Mouse (Mus musculus) Patski (cell line): ENCODE results near the gene Lrmda. TPM values are rescaled to one million over a fixed set of nuclear protein-coding genes. Genes with fewer than 3 reads are reported as not detected.

ENCODE experiments used
- ATAC-seq: fragments of 100-300 bp; one replicate; pipeline ENCODE4 v1.8.0; 2021
- CTCF ChIA-PET: fragments of 350-600 bp; sonication (Branson Sonifier 250); formaldehyde crosslinking; loops from one replicate; lab custom pipeline; 2022; ENCODE audit warnings: inconsistent platforms; lab: Charles Lee
- POLR2A ChIA-PET: fragments of 350-600 bp; sonication (Branson Sonifier 250); formaldehyde crosslinking; loops from one replicate; lab custom pipeline; 2022; ENCODE audit warnings: antibody characterized with exemption, inconsistent platforms; lab: Charles Lee
- DNase-seq: peaks from one replicate; pipeline ENCODE4 v3.0.0-alpha.2; 2011; ENCODE audit warnings: low read depth, low spot score
- H3K27me3 ChIP-seq: fragments of 371-371 bp; one replicate; pipeline ENCODE4 v1.5.1; 2021
- CTCF ChIP-seq: fragments of 100-300 bp; IDR thresholded peaks from one replicate; pipeline ENCODE4 v1.5.1; 2021
- in situ Hi-C: fragments of 300-500 bp; cut with MboI; formaldehyde crosslinking; loops from 3 replicates; pipeline ENCODE4 v1.11.1; 2018; ENCODE audit warnings: low pct_unique_long_range_greater_than_20kb, mixed read lengths
- polyA plus RNA-seq: library from polyadenylated mRNA; unstranded; gene quantifications from one replicate; pipeline ENCODE4 v1.2.3, GENCODE M21; 2021

Lrmda gene
- polyA plus RNA-seq, 1 experiment from 2014 or later: 0.26 TPM

GRCm38 (mm10) chr14:21991856-21992255 lies 27.7 kb upstream of the Lrmda start:
- H3K27me3 ChIP-seq: no peaks in the 10 kb centered on the region
- in situ Hi-C loops: no loop called here
- ChIA-PET POLR2A (interaction anchor here (3.0 kb wide), 1 partner anchor 9 kb away, joined by 28 read pairs; no protein-coding TSS in a partner anchor), CTCF (interaction anchor here (1.2 to 2.3 kb wide), 2 partner anchors 9 to 814 kb away, joined by 4 to 8 read pairs; no protein-coding TSS in a partner anchor)
- no peak for TF ChIP-seq CTCF
- no peak for DNase-seq
- ATAC-seq: no peak

GRCm38 (mm10) chr14:21992321-21992885 lies 27.1 kb upstream of the Lrmda start:
- in situ Hi-C loops: no loop called here
- ChIA-PET POLR2A (interaction anchor here (0.9 to 3.0 kb wide), 2 partner anchors 9 to 24 kb away, joined by 3 to 28 read pairs; no protein-coding TSS in a partner anchor), CTCF (interaction anchor here (1.2 to 2.3 kb wide), 3 partner anchors 10 to 814 kb away, joined by 4 to 8 read pairs (median 4); no protein-coding TSS in a partner anchor)
- no peaks in the 10 kb centered on the region for H3K27me3 ChIP-seq
- ATAC-seq (no peak), DNase-seq (no peak)
- TF ChIP-seq CTCF: no peak

- CTCF ChIA-PET: interaction anchor here (1.3 to 2.3 kb wide), 3 partner anchors 11 to 29 kb away, joined by 3 to 8 read pairs (median 4); no protein-coding TSS in a partner anchor
- H3K27me3 ChIP-seq: no peaks in the 10 kb centered on the region
- no peak for DNase-seq
- POLR2A ChIA-PET: interaction anchor here (0.9 to 3.0 kb wide), 3 partner anchors 8 to 25 kb away, joined by 3 to 28 read pairs (median 3); no protein-coding TSS in a partner anchor
- no peak for TF ChIP-seq CTCF
- in situ Hi-C loops: no loop called here
- no peak for ATAC-seq
Observed at GRCm38 (mm10) chr14:21993251-21994060, 26.1 kb upstream of the Lrmda start.

DNA sequence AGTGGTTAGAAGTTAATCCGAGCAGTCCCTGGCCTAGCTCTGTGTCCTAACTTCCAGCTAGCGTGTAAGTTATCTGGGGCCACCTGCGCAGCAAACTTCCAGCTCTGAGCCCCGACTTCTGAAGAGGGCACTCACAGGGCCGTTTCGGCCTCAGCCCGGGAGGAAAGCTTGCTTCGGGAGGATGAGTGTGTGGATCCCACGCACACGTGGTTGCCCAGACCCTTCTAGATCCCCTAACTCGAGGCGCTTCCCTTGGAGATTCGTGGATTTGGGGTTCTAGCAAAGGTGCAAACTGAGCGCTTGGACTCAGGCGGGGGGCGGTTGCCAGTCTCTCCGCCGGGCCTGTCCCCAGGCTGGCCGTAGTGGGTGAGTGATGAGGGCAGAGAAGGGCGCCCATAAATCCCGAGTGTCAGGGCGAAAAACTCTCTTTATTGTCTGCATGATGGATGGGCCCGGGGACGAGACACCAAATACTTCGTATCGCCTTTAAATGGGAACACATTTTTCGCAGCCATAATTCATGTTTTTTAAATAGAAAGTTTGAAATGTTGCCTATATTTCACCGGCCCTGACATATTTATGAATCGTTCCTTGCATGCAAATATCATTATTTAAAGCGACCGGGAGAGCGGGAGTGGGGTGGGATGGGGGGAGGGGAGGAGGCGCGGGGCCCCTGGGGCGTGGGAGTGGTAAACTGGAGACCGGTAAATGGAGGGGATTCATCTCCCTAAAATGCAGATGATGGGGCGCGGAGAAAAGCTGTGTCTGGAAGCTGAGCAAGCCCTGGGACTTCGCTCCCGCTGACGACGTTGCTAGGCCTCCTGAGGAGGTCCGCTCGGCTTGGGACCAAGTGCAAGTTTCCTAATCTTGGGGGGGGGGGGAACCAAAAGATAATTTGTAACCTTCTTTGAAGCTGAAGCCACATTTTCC lies 25.2 kb upstream of the Lrmda start:
- DNase-seq (no peak), ATAC-seq (no peak)
- ChIA-PET POLR2A (interaction anchor here (0.7 to 3.0 kb wide), 3 partner anchors 9 to 12 kb away, joined by 3 to 28 read pairs (median 4); no protein-coding TSS in a partner anchor), CTCF (interaction anchor here (1.5 kb wide), 1 partner anchor 28 kb away, joined by 3 read pairs; no protein-coding TSS in a partner anchor)
- in situ Hi-C loops: no loop called here
- TF ChIP-seq CTCF: no peak
- H3K27me3 ChIP-seq: no peaks in the 10 kb centered on the region

DNA sequence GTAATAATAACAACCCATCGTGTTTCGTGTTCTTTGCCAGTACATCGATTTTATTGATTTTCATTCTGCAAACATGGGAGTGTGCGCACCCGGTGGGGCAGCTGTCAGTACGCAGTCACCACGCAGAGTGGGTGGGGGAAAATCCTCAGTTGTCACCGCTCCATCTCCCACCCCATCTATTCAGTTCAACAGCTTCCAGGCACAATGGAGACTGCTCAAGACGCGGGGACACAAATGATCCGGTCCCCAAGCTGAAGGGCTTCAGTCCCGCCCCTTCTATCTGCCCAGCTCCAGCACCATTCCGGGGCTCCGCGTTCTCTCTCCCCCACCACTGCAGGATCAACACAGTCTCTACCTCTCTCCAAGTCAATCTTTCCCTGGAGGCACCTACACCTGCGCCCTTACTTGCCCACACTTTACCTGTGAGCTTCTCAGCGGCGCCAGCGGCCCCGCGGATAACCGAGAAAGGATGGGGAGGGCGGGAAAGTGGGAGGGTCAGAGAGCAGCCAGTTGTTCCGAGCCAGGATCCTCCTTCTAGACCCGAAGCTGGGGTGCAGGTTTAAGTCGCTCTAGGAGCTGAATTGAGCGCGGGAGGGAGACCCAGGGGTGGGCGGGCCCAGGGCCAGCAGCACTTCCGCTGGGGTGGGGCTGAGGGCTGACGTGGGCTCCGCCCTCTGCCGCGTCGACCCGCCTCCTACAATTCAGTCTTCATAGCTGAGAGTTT lies 24.3 kb upstream of the Lrmda start:
- no peaks in the 10 kb centered on the region for H3K27me3 ChIP-seq
- no peak for TF ChIP-seq CTCF
- DNase-seq (no peak), ATAC-seq (peak; percentile 63)
- in situ Hi-C loops: loop anchor here (5.0 kb wide), 1 partner anchor 577 kb away; no protein-coding TSS in a partner anchor
- ChIA-PET CTCF (no interaction called here), POLR2A (interaction anchor here (0.7 to 0.9 kb wide), 2 partner anchors 8 to 13 kb away, joined by 4 read pairs; no protein-coding TSS in a partner anchor)

DNA sequence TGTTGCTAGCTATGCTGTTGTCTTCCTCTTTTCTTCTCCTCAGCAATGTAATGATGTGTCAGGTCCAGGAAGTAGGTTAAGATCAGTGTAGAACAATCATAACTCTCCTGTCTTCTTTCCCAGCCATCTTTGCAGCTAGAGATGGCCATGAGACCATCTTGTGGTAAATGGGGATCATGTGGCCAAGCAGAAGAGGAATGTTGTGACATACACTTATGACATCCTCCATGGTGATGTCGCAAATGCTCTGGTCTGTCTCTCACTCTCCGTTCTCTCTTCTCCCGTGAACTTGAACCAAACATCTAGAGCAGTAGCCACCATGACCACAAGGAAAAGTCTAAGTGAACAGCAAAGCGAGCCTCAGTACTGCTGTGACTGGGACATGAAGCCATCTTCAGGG lies 19.9 kb upstream of the Lrmda start:
- in situ Hi-C loops: loop anchor here (5.0 kb wide), 1 partner anchor 573 kb away; no protein-coding TSS in a partner anchor
- DNase-seq (no peak), ATAC-seq (no peak)
- CTCF ChIA-PET: no interaction called here
- H3K27me3 ChIP-seq: no peaks in the 10 kb centered on the region
- POLR2A ChIA-PET: no interaction called here
- TF ChIP-seq CTCF: no peak

DNA sequence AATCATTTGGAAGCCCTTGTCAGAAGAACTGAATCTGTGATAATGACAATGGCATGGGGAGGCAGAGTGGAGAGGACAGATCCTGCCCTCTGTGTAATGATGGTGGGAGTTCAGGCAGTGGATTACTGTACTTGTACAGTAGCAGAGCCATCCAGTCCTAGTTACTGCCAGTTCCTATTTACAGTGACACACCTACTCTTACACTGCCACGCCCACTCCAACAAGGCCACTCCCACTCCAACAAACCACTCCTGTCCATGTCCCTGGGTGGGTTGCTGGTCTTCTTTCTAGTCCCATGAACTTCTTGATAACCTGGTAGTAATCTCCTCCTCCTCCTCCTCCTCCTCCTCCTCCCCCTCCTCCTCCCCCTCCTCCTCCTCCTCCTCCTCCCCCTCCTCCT lies 16.3 kb upstream of the Lrmda start:
- DNase-seq (no peak), ATAC-seq (no peak)
- no peaks in the 10 kb centered on the region for H3K27me3 ChIP-seq
- POLR2A ChIA-PET: no interaction called here
- no peak for TF ChIP-seq CTCF
- CTCF ChIA-PET: no interaction called here
- in situ Hi-C loops: no loop called here

DNA sequence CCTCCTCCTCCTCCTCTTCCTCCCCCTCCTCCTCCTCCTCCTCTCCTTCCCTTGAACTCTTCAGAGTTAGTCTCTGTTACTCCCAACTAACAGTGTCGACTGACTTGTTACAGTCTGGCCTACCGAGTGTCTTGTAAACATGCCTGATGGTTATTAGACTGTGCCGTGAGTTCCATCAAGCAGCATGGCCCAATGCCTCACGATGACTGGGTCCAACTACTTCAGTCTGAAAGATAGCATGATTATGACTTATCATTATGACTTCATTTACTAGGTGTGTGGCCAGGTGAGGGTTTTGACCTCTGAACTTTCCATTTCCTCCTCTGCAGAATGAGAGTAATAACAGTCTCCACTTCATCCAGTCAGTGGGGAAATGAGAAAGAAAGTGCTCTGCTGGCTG lies 15.9 kb upstream of the Lrmda start:
- ChIA-PET CTCF (no interaction called here), POLR2A (no interaction called here)
- H3K27me3 ChIP-seq: no peaks in the 10 kb centered on the region
- no peak for TF ChIP-seq CTCF
- DNase-seq: no peak
- in situ Hi-C loops: no loop called here
- no peak for ATAC-seq

DNA sequence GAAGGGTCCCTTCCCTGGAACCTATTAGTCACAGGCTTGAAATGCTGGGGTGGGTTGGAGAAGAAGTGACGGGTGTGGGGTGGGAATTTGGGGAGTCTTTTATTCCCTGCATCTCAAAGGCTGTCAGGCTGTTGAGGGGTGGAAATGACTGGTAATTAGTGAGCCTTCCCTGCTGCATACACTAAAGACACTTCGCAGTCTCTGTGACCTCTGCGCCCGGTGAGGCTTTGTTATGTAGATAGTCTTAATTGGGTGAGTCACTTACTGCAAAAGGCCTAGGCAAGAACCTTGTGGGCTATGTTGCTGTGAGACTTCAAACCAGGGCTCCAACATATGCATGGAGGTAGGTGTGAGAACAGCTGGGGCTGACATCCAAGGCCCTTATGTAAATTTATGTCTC lies 14.6 kb upstream of the Lrmda start:
- ChIA-PET POLR2A (no interaction called here), CTCF (no interaction called here)
- in situ Hi-C loops: no loop called here
- H3K27me3 ChIP-seq: no peaks in the 10 kb centered on the region
- no peak for TF ChIP-seq CTCF
- no peak for ATAC-seq
- no peak for DNase-seq
